Mouse (Mus musculus) G1E-ER4 (cell line): Measurements from ENCODE around the gene Rcbtb2. TPM values are rescaled to one million over a fixed set of nuclear protein-coding genes. Genes with fewer than 3 reads are reported as not detected.

ENCODE experiments used
- GATA1 ChIP-seq: IDR thresholded peaks from one replicate; pipeline ENCODE4 v1.8.0; 2012; ENCODE audit warnings: low read length, inconsistent platforms
- polyA plus RNA-seq: library from polyadenylated mRNA; stranded (reverse); fragments of >175 nt; gene quantifications from 2 replicates; pipeline ENCODE4 v1.2.3, GENCODE M21; 2012

The Rcbtb2 gene
- polyA plus RNA-seq, 1 experiment = 26.3 TPM

GRCm38 (mm10) chr14:73211477-73211876, 88.6 kb downstream of the Rcbtb2 start:
- no peak for TF ChIP-seq GATA1

GRCm38 (mm10) chr14:73217062-73217461, 94.2 kb downstream of the Rcbtb2 start:
- no peak for TF ChIP-seq GATA1

- no peak for TF ChIP-seq GATA1
Measured at GRCm38 (mm10) chr14:73222316-73222970, 99.6 kb downstream of the Rcbtb2 start.

GRCm38 (mm10) chr14:73226346-73226745, 103.5 kb downstream of the Rcbtb2 start:
- no peak for TF ChIP-seq GATA1

GRCm38 (mm10) chr14:73226849-73227248, 104.0 kb downstream of the Rcbtb2 start:
- no peak for TF ChIP-seq GATA1

GRCm38 (mm10) chr14:73231286-73231982, 108.6 kb downstream of the Rcbtb2 start:
- no peak for TF ChIP-seq GATA1

- TF ChIP-seq GATA1 = no peak
Measured at GRCm38 (mm10) chr14:73234468-73235031, 111.7 kb downstream of the Rcbtb2 start.

GRCm38 (mm10) chr14:73237848-73238321, 115.0 kb downstream of the Rcbtb2 start, which contains the start of gene Lpar6:
Gene Lpar6, plus strand, starts transcription at chr14:73237895.
- TF ChIP-seq GATA1 = no peak

GRCm38 (mm10) chr14:73238498-73239250, 115.8 kb downstream of the Rcbtb2 start:
- TF ChIP-seq GATA1 = no peak

GRCm38 (mm10) chr14:73239291-73239690, 116.5 kb downstream of the Rcbtb2 start:
- TF ChIP-seq GATA1 = no peak

- TF ChIP-seq GATA1 = no peak
Measured at GRCm38 (mm10) chr14:73239857-73240256, 117.0 kb downstream of the Rcbtb2 start.

- TF ChIP-seq GATA1 = no peak
Measured at GRCm38 (mm10) chr14:73244061-73244597, 121.3 kb downstream of the Rcbtb2 start.

GRCm38 (mm10) chr14:73250056-73250455, 127.2 kb downstream of the Rcbtb2 start:
- no peak for TF ChIP-seq GATA1

- no peak for TF ChIP-seq GATA1
Measured at GRCm38 (mm10) chr14:73252276-73252675, 129.4 kb downstream of the Rcbtb2 start.

GRCm38 (mm10) chr14:73253453-73254251, 130.8 kb downstream of the Rcbtb2 start:
- no peak for TF ChIP-seq GATA1
